Mouse (Mus musculus) MEL (cell line): ENCODE data around the gene Sds. TPM values are rescaled to one million over a fixed set of nuclear protein-coding genes. Genes with fewer than 3 reads are reported as not detected.

ENCODE experiments used
- DNase-seq: peaks from one replicate; pipeline ENCODE4 v3.0.0; 2011; ENCODE audit warnings: low read depth, low spot score
- H3K27ac ChIP-seq: 2 replicates; pipeline ENCODE4 v1.5.1; 2012; ENCODE audit warnings: low read depth, mild to moderate bottlenecking, control low read depth, low read length, moderate library complexity; ENCODE audit not compliant: control insufficient read depth
- H3K27me3 ChIP-seq, 2 experiments: fragments of 150-350 bp in 1 of 2; sonication (generic) in 1 of 2; 2 replicates each; pipeline ENCODE4 v1.6.1; 2012; ENCODE audit warnings: low read length in 2 of 2, mild to moderate bottlenecking in 2 of 2, improper control_type of control experiment in 1 of 2, moderate library complexity in 1 of 2; ENCODE audit not compliant: insufficient read depth in 2 of 2, control insufficient read depth in 1 of 2
- H3K36me3 ChIP-seq, 2 experiments: 2 replicates each; pipeline ENCODE4 v1.6.1; 2012 to 2014; ENCODE audit warnings: low read length in 2 of 2, improper control_type of control experiment in 1 of 2, inconsistent platforms in 1 of 2, mild to moderate bottlenecking in 1 of 2; ENCODE audit not compliant: insufficient read depth in 2 of 2, control insufficient read depth in 1 of 2
- H3K4me1 ChIP-seq, 2 experiments: fragments of 150-350 bp in 1 of 2; sonication (generic) in 1 of 2; 2 replicates each; pipeline ENCODE4 v1.6.1; 2012; ENCODE audit warnings: low read length in 2 of 2, improper control_type of control experiment in 1 of 2, mild to moderate bottlenecking in 1 of 2; ENCODE audit not compliant: insufficient read depth in 2 of 2, control insufficient read depth in 1 of 2
- H3K4me3 ChIP-seq, 2 experiments: fragments of 150-350 bp in 1 of 2; sonication (generic) in 1 of 2; 2 replicates each; pipeline ENCODE4 v1.5.1; 2012; ENCODE audit warnings: low read depth in 2 of 2, low read length in 2 of 2, mild to moderate bottlenecking in 2 of 2, moderate library complexity in 2 of 2, control low read depth in 1 of 2, improper control_type of control experiment in 1 of 2; ENCODE audit not compliant: control insufficient read depth in 1 of 2, insufficient read depth in 1 of 2
- H3K79me2 ChIP-seq: 2 replicates; pipeline ENCODE4 v1.6.1; 2012; ENCODE audit warnings: mild to moderate bottlenecking, low read length, moderate library complexity; ENCODE audit not compliant: control insufficient read depth, poor library complexity, insufficient read depth
- H3K9ac ChIP-seq: 2 replicates; pipeline ENCODE4 v1.6.1; 2012; ENCODE audit warnings: low read depth, mild to moderate bottlenecking, control low read depth, low read length, moderate library complexity; ENCODE audit not compliant: control insufficient read depth, poor library complexity, severe bottlenecking
- H3K9me3 ChIP-seq: fragments of 150-350 bp; sonication (generic); replicated peaks from 2 replicates; pipeline ENCODE4 v1.6.1; 2012; ENCODE audit warnings: mild to moderate bottlenecking, low read length, improper control_type of control experiment, moderate library complexity; ENCODE audit not compliant: insufficient read depth
- BHLHE40 ChIP-seq: IDR thresholded peaks from 2 replicates; pipeline ENCODE4 v1.6.1; 2012; ENCODE audit warnings: low read depth, mild to moderate bottlenecking, inconsistent platforms, low read length, improper control_type of control experiment, borderline replicate concordance
- CHD1 ChIP-seq: IDR thresholded peaks from 2 replicates; pipeline ENCODE4 v1.6.1; 2012; ENCODE audit warnings: low read depth, mild to moderate bottlenecking, inconsistent platforms, low read length, improper control_type of control experiment
- CHD2 ChIP-seq: IDR thresholded peaks from 2 replicates; pipeline ENCODE4 v1.6.1; 2011; ENCODE audit warnings: low read length, improper control_type of control experiment
- E2F4 ChIP-seq: IDR thresholded peaks from 2 replicates; pipeline ENCODE4 v1.6.1; 2011; ENCODE audit warnings: low read depth, low read length, improper control_type of control experiment, borderline replicate concordance
- EP300 ChIP-seq, 2 experiments: IDR thresholded peaks; 2 replicates each; pipeline ENCODE4 v1.6.1; 2011; ENCODE audit warnings: improper control_type of control experiment in 2 of 2, low read length in 2 of 2, low read depth in 1 of 2, mild to moderate bottlenecking in 1 of 2
- GABPA ChIP-seq: IDR thresholded peaks from 2 replicates; pipeline ENCODE4 v1.6.1; 2012; ENCODE audit warnings: low read depth, mild to moderate bottlenecking, inconsistent platforms, low read length, improper control_type of control experiment, moderate library complexity
- HCFC1 ChIP-seq: IDR thresholded peaks from 2 replicates; pipeline ENCODE4 v1.6.1; 2012; ENCODE audit warnings: low read depth, mild to moderate bottlenecking, inconsistent platforms, low read length, improper control_type of control experiment, moderate library complexity
- JUND ChIP-seq: IDR thresholded peaks from 2 replicates; pipeline ENCODE4 v1.6.1; 2011; ENCODE audit warnings: low read depth, mild to moderate bottlenecking, improper control_type of control experiment, low read length
- KAT2A ChIP-seq: conservative IDR thresholded peaks from 2 replicates; pipeline ENCODE4 v1.6.1; 2012; ENCODE audit warnings: low read depth, low read length, improper control_type of control experiment, inconsistent platforms
- MAZ ChIP-seq: IDR thresholded peaks from 2 replicates; pipeline ENCODE4 v1.6.1; 2012; ENCODE audit warnings: low read depth, mild to moderate bottlenecking, inconsistent platforms, low read length, improper control_type of control experiment
- MEF2A ChIP-seq: IDR thresholded peaks from 2 replicates; pipeline ENCODE4 v1.6.1; 2014; ENCODE audit warnings: low read depth, mild to moderate bottlenecking, inconsistent platforms, low read length, improper control_type of control experiment; ENCODE audit not compliant: poor library complexity, insufficient replicate concordance, severe bottlenecking; ENCODE audit errors: extremely low read depth
- MXI1 ChIP-seq: IDR thresholded peaks from 2 replicates; pipeline ENCODE4 v1.6.1; 2011; ENCODE audit warnings: mild to moderate bottlenecking, low read depth, low read length, improper control_type of control experiment
- NELFE ChIP-seq: IDR thresholded peaks from 2 replicates; pipeline ENCODE4 v1.6.1; 2011; ENCODE audit warnings: low read depth, low read length, improper control_type of control experiment
- POLR2AphosphoS2 ChIP-seq: IDR thresholded peaks from 2 replicates; pipeline ENCODE4 v1.6.1; 2011; ENCODE audit warnings: low read length, improper control_type of control experiment
- POLR2AphosphoS5 ChIP-seq: IDR thresholded peaks from 2 replicates; pipeline ENCODE4 v1.6.1; 2012; ENCODE audit warnings: low read depth, borderline replicate concordance, mild to moderate bottlenecking, inconsistent platforms, low read length, moderate library complexity, mixed read lengths
- RCOR1 ChIP-seq: IDR thresholded peaks from 2 replicates; pipeline ENCODE4 v1.6.1; 2012; ENCODE audit warnings: low read depth, mild to moderate bottlenecking, inconsistent platforms, low read length, improper control_type of control experiment
- SMC3 ChIP-seq: IDR thresholded peaks from 2 replicates; pipeline ENCODE4 v1.6.1; 2011; ENCODE audit warnings: low read depth, low read length, improper control_type of control experiment
- TAL1 ChIP-seq: IDR thresholded peaks from 2 replicates; pipeline ENCODE4 v1.6.1; 2012; ENCODE audit warnings: mild to moderate bottlenecking, inconsistent platforms, low read length, moderate library complexity, mixed read lengths
- TCF12 ChIP-seq: IDR thresholded peaks from 2 replicates; pipeline ENCODE4 v1.6.1; 2014; ENCODE audit warnings: low read depth, mild to moderate bottlenecking, inconsistent platforms, low read length, improper control_type of control experiment, moderate library complexity
- UBTF ChIP-seq: IDR thresholded peaks from 2 replicates; pipeline ENCODE4 v1.6.1; 2012; ENCODE audit warnings: low read depth, mild to moderate bottlenecking, inconsistent platforms, low read length, improper control_type of control experiment, moderate library complexity, borderline replicate concordance; ENCODE audit not compliant: insufficient read depth
- USF2 ChIP-seq, 2 experiments: IDR thresholded peaks; 2 replicates each; pipeline ENCODE4 v1.6.1; 2011 to 2012; ENCODE audit warnings: improper control_type of control experiment in 2 of 2, low read length in 2 of 2, borderline replicate concordance in 1 of 2, inconsistent platforms in 1 of 2, low read depth in 1 of 2, mild to moderate bottlenecking in 1 of 2; ENCODE audit not compliant: insufficient read depth in 1 of 2
- ZMIZ1 ChIP-seq: IDR thresholded peaks from 2 replicates; pipeline ENCODE4 v1.6.1; 2012; ENCODE audit warnings: low read depth, mild to moderate bottlenecking, inconsistent platforms, low read length, improper control_type of control experiment, moderate library complexity
- ZNF384 ChIP-seq: IDR thresholded peaks from 2 replicates; pipeline ENCODE4 v1.6.1; 2012; ENCODE audit warnings: low read depth, mild to moderate bottlenecking, inconsistent platforms, low read length, improper control_type of control experiment
- polyA plus RNA-seq, 2 experiments: library from polyadenylated mRNA; stranded (reverse) in 1 of 2; unstranded in 1 of 2; fragments of >175 nt in 1 of 2; fragments of >200 nt in 1 of 2; gene quantifications; 2 replicates each; pipeline versions ENCODE4 v1.2.1 to v1.2.4; 2012; ENCODE audit warnings: low replicate concordance in 2 of 2, low read depth in 1 of 2; ENCODE audit not compliant: insufficient read length in 2 of 2, insufficient read depth in 1 of 2, missing spikeins in 1 of 2
- total RNA-seq: library from RNA; depleted of rRNA; stranded (reverse); fragments of 300-350 nt; gene quantifications from 2 replicates; pipeline ENCODE4 v1.2.3, GENCODE M21; 2012

Gene Sds
- total and polyA plus RNA-seq, 3 experiments, result 0.17 TPM; not detected in 2

GRCm38 (mm10) chr5:120497071-120497470 lies 20.7 kb downstream of the Sds start:
- Histone ChIP-seq H3K79me2 (peaks cover 1% of the 10 kb centered on the region; the same call in 1 of the 2 replicates), H3K4me3 (no peak overlapping the region), H3K9me3 (no peaks in the 10 kb centered on the region), H3K27me3 (no peaks in the 10 kb centered on the region), H3K4me1 (peaks cover 0 to 1% of the 10 kb centered on the region in 2 experiments; a peak in 2 of 4 replicates), H3K36me3 (no peaks in the 10 kb centered on the region; a peak in 1 of 4 replicates), H3K9ac (no peak overlapping the region), H3K27ac (no peak overlapping the region)
- DNase-seq, result no peak
- TF ChIP-seq GABPA (no peak), ZNF384 (no peak), JUND (no peak), BHLHE40 (no peak), TCF12 (no peak), CHD2 (no peak), HCFC1 (no peak), MEF2A (no peak), SMC3 (no peak), EP300 (IDR thresholded peaks at IDR 0.05; ENCODE audit: low read depth in 1 of 2, low read length in 2 of 2) (no peak)

- H3K79me2 ChIP-seq, result peaks cover 13% of the 10 kb centered on the region
- H3K27ac ChIP-seq, result no peak overlapping the region
- peaks cover 0 to 7% of the 10 kb centered on the region in 2 experiments; a peak in 3 of 4 replicates for H3K4me1 ChIP-seq
- TF ChIP-seq MAZ (no peak), CHD2 (no peak), KAT2A (no peak), NELFE (no peak), MXI1 (no peak), EP300 (IDR thresholded peaks at IDR 0.05; ENCODE audit: low read depth in 1 of 2, low read length in 2 of 2) (no peak), RCOR1 (no peak), E2F4 (no peak), ZNF384 (no peak), CHD1 (no peak), POLR2AphosphoS5 (no peak), TAL1 (no peak), USF2 (IDR thresholded peaks at IDR 0.05; ENCODE audit: borderline replicate concordance in 1 of 2, insufficient read depth in 1 of 2, low read depth in 1 of 2, low read length in 2 of 2) (no peak), POLR2AphosphoS2 (no peak), ZMIZ1 (no peak), UBTF (no peak)
- DNase-seq, result no peak
- H3K9me3 ChIP-seq, result no peaks in the 10 kb centered on the region
- no peaks in the 10 kb centered on the region for H3K27me3 ChIP-seq
- no peak overlapping the region for H3K4me3 ChIP-seq
- no peak overlapping the region for H3K9ac ChIP-seq
- H3K36me3 ChIP-seq, result peaks cover 0 to 4% of the 10 kb centered on the region in 2 experiments; a peak in 2 of 4 replicates
Measured at GRCm38 (mm10) chr5:120499202-120499601, 22.9 kb downstream of the Sds start.
